Mouse (Mus musculus): ENCODE data around the gene Cx3cl1.

DNA sequence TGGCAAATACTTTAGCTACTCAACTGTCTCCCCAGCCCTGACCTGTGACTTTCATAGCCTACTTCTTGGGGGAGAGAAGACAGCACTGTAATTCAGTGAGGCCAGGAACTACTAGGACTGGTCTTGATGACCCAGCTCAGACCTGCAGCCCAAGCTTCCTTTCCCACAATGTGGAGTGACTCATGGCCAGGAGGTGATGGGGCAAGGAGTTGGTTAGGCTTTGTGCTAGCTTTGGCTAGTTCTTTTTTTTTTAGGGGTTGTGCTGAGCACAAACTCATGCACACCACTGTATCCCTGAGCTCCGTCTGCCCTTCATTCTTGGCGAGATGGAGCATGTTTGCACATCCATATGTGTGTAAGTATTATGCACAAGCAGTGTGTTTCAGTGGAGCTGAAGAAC is 4.5 kb downstream of the Cx3cl1 start:
- TF ChIP-seq CTCF (conservative IDR thresholded peaks at IDR 0.05; ENCODE audit: insufficient read depth, insufficient read length, low read depth, low read length) (no peak), POLR2A (IDR thresholded peaks at IDR 0.05; ENCODE audit: low read depth, low read length) (no peak)
